Mouse (Mus musculus): ENCODE measurements around the gene Pou2f3. TPM values are rescaled to one million over a fixed set of nuclear protein-coding genes. Genes with fewer than 3 reads are reported as not detected.

The Pou2f3 gene
- polyA plus RNA-seq, 1 experiment from 2014 or later = not detected

GRCm38 (mm10) chr9:43108081-43108480 is 102.1 kb downstream of the Pou2f3 start:
- WGBS = 71% methylated on average over 1 of the region's 1 CpGs
- no peak for ATAC-seq (ENCODE audit: extremely low read depth, insufficient number of reproducible peaks, low FRiP score, low TSS enrichment)

GRCm38 (mm10) chr9:43107555-43107954 is 102.6 kb downstream of the Pou2f3 start:
- no peak overlapping the region; the same call in 1 of the 2 replicates for H3K4me3 ChIP-seq
- ATAC-seq (ENCODE audit: extremely low read depth, insufficient number of reproducible peaks, low FRiP score, low TSS enrichment) = no peak
- peak overlapping the region; percentile 84 for H3K4me2 ChIP-seq
- 45% methylated on average over 5 of the region's 5 CpGs for WGBS
- no peaks in the 10 kb centered on the region for H3K27me3 ChIP-seq (replicated peaks)
- H3K9me3 ChIP-seq = no peaks in the 10 kb centered on the region
- H3K27ac ChIP-seq (replicated peaks) = no peak overlapping the region
- peak overlapping the region; percentile 98; the same call in 1 of the 2 replicates for H3K9ac ChIP-seq
- H3K4me1 ChIP-seq = peaks cover 35% of the 10 kb centered on the region
- H3K36me3 ChIP-seq = peaks cover 36% of the 10 kb centered on the region

More at GRCm38 (mm10) chr9:43108081-43108480, 102.1 kb downstream of the Pou2f3 start:
- H3K27ac ChIP-seq (replicated peaks) = no peak overlapping the region
- peak overlapping the region; percentile 12; the same call in 1 of the 2 replicates for H3K9ac ChIP-seq
- H3K36me3 ChIP-seq = peaks cover 37% of the 10 kb centered on the region
- H3K4me2 ChIP-seq = no peak overlapping the region
- peaks cover 30% of the 10 kb centered on the region for H3K4me1 ChIP-seq
- H3K9me3 ChIP-seq = no peaks in the 10 kb centered on the region
- no peak overlapping the region for H3K4me3 ChIP-seq
- no peaks in the 10 kb centered on the region for H3K27me3 ChIP-seq (replicated peaks)

GRCm38 (mm10) chr9:43107187-43107517 is 103.0 kb downstream of the Pou2f3 start, which contains the start of gene Arhgef12:
Gene Arhgef12, minus strand, starts transcription at chr9:43107239.
- H3K36me3 ChIP-seq = peaks cover 32% of the 10 kb centered on the region
- ATAC-seq (ENCODE audit: extremely low read depth, insufficient number of reproducible peaks, low FRiP score, low TSS enrichment) = no peak
- peak within 1 kb of the TSS; percentile 84 for H3K4me2 ChIP-seq
- peak within 1 kb of the TSS; percentile 98 for H3K27ac ChIP-seq (replicated peaks)
- no peaks in the 10 kb centered on the region for H3K27me3 ChIP-seq (replicated peaks)
- H3K4me1 ChIP-seq = peaks cover 39% of the 10 kb centered on the region
- no peaks in the 10 kb centered on the region for H3K9me3 ChIP-seq
- H3K4me3 ChIP-seq = peak within 1 kb of the TSS; percentile 94
- WGBS = 19% methylated on average over 10 of the region's 10 CpGs
- peak within 1 kb of the TSS; percentile 98 for H3K9ac ChIP-seq

DNA sequence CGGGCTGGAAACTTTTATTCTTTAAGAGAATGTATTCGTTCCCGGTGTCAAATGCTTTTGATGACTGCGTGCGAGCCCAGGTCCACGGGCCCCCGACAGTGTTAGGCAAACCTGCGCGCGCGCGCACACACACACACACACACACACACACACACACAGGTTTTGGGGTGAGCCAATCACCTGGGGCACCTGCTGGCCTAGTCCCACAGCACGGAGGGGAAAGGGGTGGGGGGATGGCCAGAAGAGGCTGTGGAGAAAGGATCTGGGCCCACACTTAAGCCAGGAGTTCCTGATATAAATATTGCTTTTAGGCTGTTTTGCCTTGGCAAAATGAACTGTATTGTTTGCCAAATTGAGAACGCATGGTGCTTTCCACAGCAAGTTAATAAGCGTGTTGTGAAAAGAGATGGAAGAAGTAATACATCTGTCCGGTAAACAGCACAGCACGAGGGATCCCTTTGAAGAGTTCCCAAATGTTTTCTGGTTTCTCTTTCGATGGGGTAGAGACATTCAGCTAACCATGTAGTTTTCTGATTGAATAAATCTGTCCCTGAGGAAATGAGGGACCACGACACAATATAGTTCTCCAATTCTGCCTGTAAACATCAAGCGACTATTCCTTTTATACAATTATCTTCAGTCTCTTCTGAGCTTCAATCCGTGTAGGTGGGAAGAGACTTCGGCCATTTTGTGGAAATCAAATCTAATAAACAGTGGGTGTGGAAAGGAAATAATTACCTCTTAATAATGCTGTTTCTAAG is 103.6 kb downstream of the Pou2f3 start:
- ATAC-seq (ENCODE audit: extremely low read depth, insufficient number of reproducible peaks, low FRiP score, low TSS enrichment) = no peak; the same call in 1 of the 2 replicates
- H3K4me2 ChIP-seq = peak overlapping the region; percentile 84
- peaks cover 28% of the 10 kb centered on the region for H3K36me3 ChIP-seq
- peak overlapping the region; percentile 98 for H3K27ac ChIP-seq (replicated peaks)
- H3K4me1 ChIP-seq = peaks cover 45% of the 10 kb centered on the region
- H3K9me3 ChIP-seq = no peaks in the 10 kb centered on the region
- H3K27me3 ChIP-seq (replicated peaks) = no peaks in the 10 kb centered on the region
- whole genome bisulfite sequencing = 20% methylated on average over 22 of the region's 22 CpGs
- H3K9ac ChIP-seq = peak overlapping the region; percentile 98
- H3K4me3 ChIP-seq = peak overlapping the region; percentile 94

GRCm38 (mm10) chr9:43105664-43106361 is 104.4 kb downstream of the Pou2f3 start:
- WGBS = under 1% methylated on average over 90 of the region's 91 CpGs
- Histone ChIP-seq H3K9ac (peak overlapping the region; percentile 98), H3K4me2 (peak overlapping the region; percentile 84), H3K27me3 (replicated peaks) (no peaks in the 10 kb centered on the region), H3K4me1 (peaks cover 48% of the 10 kb centered on the region), H3K36me3 (peaks cover 21% of the 10 kb centered on the region), H3K4me3 (peak overlapping the region; percentile 94), H3K27ac (replicated peaks) (peak overlapping the region; percentile 98), H3K9me3 (no peaks in the 10 kb centered on the region)
- ATAC-seq (ENCODE audit: extremely low read depth, insufficient number of reproducible peaks, low FRiP score, low TSS enrichment) = peak; percentile 80

DNA sequence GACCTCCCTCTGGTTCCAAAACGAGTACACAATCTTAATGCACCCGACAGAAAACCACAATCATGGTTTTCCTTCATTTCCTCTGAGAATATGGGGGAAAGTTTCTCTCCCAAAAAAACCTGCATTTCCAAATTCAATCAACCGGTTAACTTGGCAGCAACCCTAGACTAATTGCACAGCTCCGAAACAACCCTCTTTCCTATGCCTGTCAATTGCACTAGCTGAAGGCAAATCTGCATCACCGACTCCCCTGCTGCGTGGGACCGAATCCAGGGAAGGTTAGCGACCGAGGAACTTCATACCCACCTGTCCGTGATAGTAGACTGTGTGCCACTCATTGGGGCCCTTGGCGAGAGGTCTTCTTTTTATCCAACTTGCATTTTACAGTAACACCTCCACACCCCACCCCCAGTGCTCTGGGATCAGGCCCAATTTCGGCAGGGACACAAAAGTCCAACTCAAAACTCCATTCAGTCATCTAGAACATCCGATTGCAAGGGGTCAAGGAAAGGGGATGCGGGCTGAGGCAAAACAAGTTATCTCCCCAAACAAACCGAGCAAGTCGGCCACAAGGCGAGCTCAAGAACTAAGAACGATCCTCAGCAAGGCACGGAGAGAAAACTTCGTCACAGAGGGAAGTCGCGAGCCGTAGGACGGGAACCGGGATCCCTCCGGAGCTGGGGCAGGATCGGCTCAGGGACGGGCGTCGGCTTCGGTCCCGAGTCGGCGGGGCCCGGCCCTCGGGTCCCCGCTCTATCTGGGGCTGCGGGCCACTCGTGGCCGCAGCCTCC is 105.1 kb downstream of the Pou2f3 start:
- WGBS = under 1% methylated on average over 40 of the region's 40 CpGs
- peak overlapping the region; percentile 98 for H3K9ac ChIP-seq
- no peak for ATAC-seq (ENCODE audit: extremely low read depth, insufficient number of reproducible peaks, low FRiP score, low TSS enrichment)
- peaks cover 50% of the 10 kb centered on the region for H3K4me1 ChIP-seq
- peak overlapping the region; percentile 84 for H3K4me2 ChIP-seq
- peak overlapping the region; percentile 98 for H3K27ac ChIP-seq (replicated peaks)
- H3K9me3 ChIP-seq = no peaks in the 10 kb centered on the region
- H3K27me3 ChIP-seq (replicated peaks) = no peaks in the 10 kb centered on the region
- H3K36me3 ChIP-seq = peaks cover 14% of the 10 kb centered on the region
- H3K4me3 ChIP-seq = peak overlapping the region; percentile 94

GRCm38 (mm10) chr9:43104526-43104872 is 105.7 kb downstream of the Pou2f3 start:
- H3K4me1 ChIP-seq = peaks cover 53% of the 10 kb centered on the region
- peak overlapping the region; percentile 98 for H3K9ac ChIP-seq
- H3K4me2 ChIP-seq = peak overlapping the region; percentile 84
- no peaks in the 10 kb centered on the region for H3K9me3 ChIP-seq
- peak overlapping the region; percentile 98 for H3K27ac ChIP-seq (replicated peaks)
- H3K27me3 ChIP-seq (replicated peaks) = no peaks in the 10 kb centered on the region
- peaks cover 12% of the 10 kb centered on the region; the same call in 1 of the 2 replicates for H3K36me3 ChIP-seq
- 11% methylated on average over 4 of the region's 4 CpGs for WGBS
- H3K4me3 ChIP-seq = peak overlapping the region; percentile 94
- no peak for ATAC-seq (ENCODE audit: extremely low read depth, insufficient number of reproducible peaks, low FRiP score, low TSS enrichment)

DNA sequence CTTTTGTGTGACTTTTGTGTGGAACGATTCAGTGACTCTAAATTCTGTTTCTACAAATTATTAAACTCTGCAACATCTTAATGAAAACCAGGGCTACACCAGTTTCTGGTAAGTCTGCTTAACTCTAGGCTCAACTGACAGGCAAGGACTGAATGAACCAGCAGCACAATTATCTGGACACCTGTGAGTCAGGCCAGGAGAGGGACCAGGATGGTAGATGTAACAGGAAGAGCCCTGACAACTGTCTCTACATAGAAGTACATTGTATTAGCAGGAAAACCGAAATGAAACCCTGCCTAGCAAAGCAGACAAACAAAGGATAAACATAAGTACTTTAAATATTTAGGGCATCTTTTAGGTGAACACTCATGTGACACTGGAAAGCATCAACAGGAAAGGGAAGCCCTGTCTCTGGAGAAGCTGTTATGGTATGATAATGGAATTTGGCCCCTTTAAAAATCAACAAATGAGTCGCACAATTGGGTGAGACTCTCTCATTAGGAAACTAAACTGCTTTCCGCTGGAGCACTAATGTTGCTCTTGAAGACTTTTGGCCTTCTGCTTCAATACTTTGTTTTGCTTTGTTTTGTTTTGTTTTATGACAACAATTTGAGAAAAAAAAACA is 106.4 kb downstream of the Pou2f3 start:
- H3K4me1 ChIP-seq = peaks cover 56% of the 10 kb centered on the region
- no peaks in the 10 kb centered on the region for H3K9me3 ChIP-seq
- peak overlapping the region; percentile 32; the same call in 1 of the 2 replicates for H3K27ac ChIP-seq (replicated peaks)
- no peak for ATAC-seq (ENCODE audit: extremely low read depth, insufficient number of reproducible peaks, low FRiP score, low TSS enrichment)
- H3K9ac ChIP-seq = peak overlapping the region; percentile 98
- H3K4me3 ChIP-seq = peak overlapping the region; percentile 94
- 26% methylated on average over 4 of the region's 4 CpGs for WGBS
- H3K4me2 ChIP-seq = peak overlapping the region; percentile 84
- no peaks in the 10 kb centered on the region for H3K27me3 ChIP-seq (replicated peaks)
- peaks cover 4% of the 10 kb centered on the region; the same call in 1 of the 2 replicates for H3K36me3 ChIP-seq

GRCm38 (mm10) chr9:43102931-43103330 is 107.2 kb downstream of the Pou2f3 start:
- no peaks in the 10 kb centered on the region for H3K27me3 ChIP-seq (replicated peaks)
- no peak for ATAC-seq (ENCODE audit: extremely low read depth, insufficient number of reproducible peaks, low FRiP score, low TSS enrichment)
- 0 out of 2 replicates have a peak, but pooled peaks cover 3% of the 10 kb centered on the region for H3K36me3 ChIP-seq
- peak overlapping the region; percentile 94 for H3K4me3 ChIP-seq
- no peaks in the 10 kb centered on the region for H3K9me3 ChIP-seq
- peak overlapping the region; percentile 86 for H3K27ac ChIP-seq (replicated peaks)
- H3K4me1 ChIP-seq = peaks cover 57% of the 10 kb centered on the region
- H3K9ac ChIP-seq = peak overlapping the region; percentile 71
- WGBS = 82% methylated on average over 2 of the region's 2 CpGs
- H3K4me2 ChIP-seq = peak overlapping the region; percentile 84

- H3K9ac ChIP-seq = peak overlapping the region; percentile 71
- no peaks in the 10 kb centered on the region for H3K27me3 ChIP-seq (replicated peaks)
- peak overlapping the region; percentile 86 for H3K27ac ChIP-seq (replicated peaks)
- peak overlapping the region; percentile 84 for H3K4me2 ChIP-seq
- 37% methylated on average over 8 of the region's 8 CpGs for WGBS
- H3K36me3 ChIP-seq = 0 out of 2 replicates have a peak, but pooled peaks cover 3% of the 10 kb centered on the region
- peak overlapping the region; percentile 94 for H3K4me3 ChIP-seq
- H3K4me1 ChIP-seq = peaks cover 51% of the 10 kb centered on the region
- ATAC-seq (ENCODE audit: extremely low read depth, insufficient number of reproducible peaks, low FRiP score, low TSS enrichment) = peak; percentile 26; the same call in 1 of the 2 replicates
- H3K9me3 ChIP-seq = no peaks in the 10 kb centered on the region
These were observed 108.1 kb downstream of the Pou2f3 start for GRCm38 (mm10) chr9:43101936-43102595.

Data from heart, embryonic 13.5 days (tissue).